ENCODE assay signal across 10 mouse cellular contexts in the genomic region with DNA sequence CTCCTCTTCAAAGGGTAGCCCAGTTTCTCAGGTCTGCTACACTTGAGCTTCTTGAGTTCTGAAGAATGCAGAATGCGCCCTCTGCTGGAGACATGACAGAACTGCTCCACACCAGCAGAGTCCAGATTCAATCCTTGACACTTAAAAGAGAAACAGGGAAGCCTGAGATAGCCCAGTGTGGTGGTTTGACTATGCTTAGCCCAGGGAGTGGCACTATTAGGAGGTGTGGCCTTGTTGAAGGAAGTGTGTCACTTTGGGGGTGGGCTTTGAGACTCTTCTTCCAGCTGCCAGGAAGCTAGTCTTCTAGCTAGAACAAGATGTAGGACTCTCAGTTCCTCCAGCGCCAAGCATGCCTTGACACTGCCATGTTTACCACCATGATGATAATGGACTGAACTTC. TPM values are rescaled to one million over a fixed set of nuclear protein-coding genes. Genes with fewer than 3 reads are reported as not detected.
DNase-seq lines count a peak whose midpoint lies in the region; ATAC-seq and TF ChIP-seq lines count a peak whose summit lies in the region.
"Had no signal": no experiment of that assay in that cellular context is flagged by ENCODE, and none has a peak within 500 bp of the region (broad histone marks: within the 10 kb centered on the region; RNA-seq: fewer than 3 reads in every experiment).

No protein-coding gene starts in this region.

- no peak overlapping the region for H3K9ac ChIP-seq in hindbrain, postnatal 0 days (replicated peaks; ENCODE audit: low read length)
- H3K9ac ChIP-seq in limb, embryonic 14.5 days (ENCODE audit: low read depth, low read length, severe bottlenecking) = no peak overlapping the region

- TF ChIP-seq CTCF in hindbrain, postnatal 0 days (IDR thresholded peaks at IDR 0.05; ENCODE audit: low read depth) = peak; percentile 95

- peak; percentile 29 for DNase-seq in ovary, postnatal 10 days (ENCODE audit: low spot score)
- DNase-seq in ovary, adult 18-20 months (ENCODE audit: low spot score) = no peak
- DNase-seq in adrenal gland, postnatal 10 days = peak; percentile 79
- DNase-seq in embryo, embryonic 9.5 days (ENCODE audit: extremely low spot score) = peak; percentile 66
- peak; percentile 91 for DNase-seq in hindbrain, postnatal 0 days (ENCODE audit: low spot score)
- peak; percentile 81 for DNase-seq in limb, embryonic 14.5 days (ENCODE audit: low spot score)
- DNase-seq in retina, postnatal 1 day = peak; percentile 90
- peak; percentile 71 to 78 for DNase-seq in thymus, postnatal 36 days

- 40% methylated on average over 2 of the region's 2 CpGs for WGBS in hindbrain, postnatal 0 days
- WGBS in limb, embryonic 14.5 days = 47% methylated on average over 2 of the region's 2 CpGs

- no peaks in the 10 kb centered on the region for H3K9me3 ChIP-seq in hindbrain, postnatal 0 days (ENCODE audit: low read length)
- no peaks in the 10 kb centered on the region for H3K9me3 ChIP-seq in limb, embryonic 14.5 days (ENCODE audit: control insufficient read depth, low read length)

- TF ChIP-seq POLR2A in limb, embryonic 14.5 days (IDR thresholded peaks at IDR 0.05; ENCODE audit: borderline replicate concordance, extremely low read depth, insufficient read depth, insufficient read length) = no peak

- no peak overlapping the region for H3K4me3 ChIP-seq in hindbrain, postnatal 0 days (ENCODE audit: low read length)
- H3K4me3 ChIP-seq in limb, embryonic 14.5 days (replicated peaks; ENCODE audit: low read length) = no peak overlapping the region

- no peaks in the 10 kb centered on the region for H3K36me3 ChIP-seq in hindbrain, postnatal 0 days (ENCODE audit: insufficient read depth, low read length)
- H3K36me3 ChIP-seq in limb, embryonic 14.5 days (ENCODE audit: control insufficient read depth, insufficient read depth, low read length) = no peaks in the 10 kb centered on the region

- H3K4me1 ChIP-seq in hindbrain, postnatal 0 days (ENCODE audit: insufficient read depth, low read length) = peaks cover 8% of the 10 kb centered on the region
- peaks cover 14% of the 10 kb centered on the region for H3K4me1 ChIP-seq in limb, embryonic 14.5 days (ENCODE audit: control insufficient read depth, insufficient read depth, low read length)

- ATAC-seq in hindbrain, postnatal 0 days = no peak
- no peak for ATAC-seq in limb, embryonic 14.5 days (ENCODE audit: low FRiP score, low read depth)

- H3K4me2 ChIP-seq in hindbrain, postnatal 0 days (ENCODE audit: low read depth, low read length) = no peak overlapping the region
- no peak overlapping the region for H3K4me2 ChIP-seq in limb, embryonic 14.5 days (replicated peaks; ENCODE audit: low read depth, low read length, severe bottlenecking)

- no peak overlapping the region for H3K27ac ChIP-seq in hindbrain, postnatal 0 days
- no peak overlapping the region for H3K27ac ChIP-seq in limb, embryonic 14.5 days (replicated peaks; ENCODE audit: low read depth, low read length)

- H3K27me3 ChIP-seq in hindbrain, postnatal 0 days (ENCODE audit: insufficient read depth, low read length) = no peaks in the 10 kb centered on the region
- no peaks in the 10 kb centered on the region for H3K27me3 ChIP-seq in limb, embryonic 14.5 days (ENCODE audit: control insufficient read depth, insufficient read depth, low read length)

RNA-seq across cellular contexts. Expression of a gene that starts 3.9 kb away (rescaled TPM):
- total RNA-seq in adrenal gland, postnatal 10 days (2021) = not detected
- total RNA-seq in hindbrain, postnatal 0 days (2014; rRNA removed) = not detected in 2 replicates
- not detected in 2 replicates for polyA plus RNA-seq in hindbrain, postnatal 0 days (2015; fragmentation: Nextera tagmentation; extraction: Ambion mirVana)
- not detected in 2 replicates for polyA plus RNA-seq in limb, embryonic 14.5 days (2012; rRNA removed)
- polyA plus RNA-seq in limb, embryonic 14.5 days (2014; fragmentation: Nextera tagmentation; extraction: Ambion mirVana) = not detected in 2 replicates
- polyA plus RNA-seq: heart, embryonic 16.5 days; stomach, embryonic 14.5 days had no signal

RNA-seq across cellular contexts. Expression of a gene that starts 4.0 kb away (rescaled TPM):
- not detected for total RNA-seq in adrenal gland, postnatal 10 days (2021)
- total RNA-seq in hindbrain, postnatal 0 days (2014; rRNA removed) = 0.16 TPM in 1 of 2 replicates, not detected in the other
- 0.16 and 0.24 TPM in 2 replicates for polyA plus RNA-seq in hindbrain, postnatal 0 days (2015; fragmentation: Nextera tagmentation; extraction: Ambion mirVana)
- polyA plus RNA-seq in limb, embryonic 14.5 days (2012; rRNA removed) = 0.09 TPM in 1 of 2 replicates, not detected in the other
- 0.17 TPM in 1 of 2 replicates, not detected in the other for polyA plus RNA-seq in limb, embryonic 14.5 days (2014; fragmentation: Nextera tagmentation; extraction: Ambion mirVana)
- polyA plus RNA-seq: heart, embryonic 16.5 days; stomach, embryonic 14.5 days had no signal
